Mouse (Mus musculus) stomach, embryonic 15.5 days (tissue): Measurements from ENCODE around the gene Phkb. TPM values are rescaled to one million over a fixed set of nuclear protein-coding genes. Genes with fewer than 3 reads are reported as not detected.

Source experiments
- ATAC-seq: fragments of 200-750 bp; cut with Nextera tagmentation; 2 replicates; pipeline ENCODE4 v1.8.0; 2017; ENCODE audit warnings: low read depth, moderate number of reproducible peaks, moderate TSS enrichment; ENCODE audit not compliant: insufficient read depth, low FRiP score
- H3K27ac ChIP-seq: fragments of 300-500 bp; sonication (generic); 2 replicates; pipeline ENCODE4 v1.5.1; 2015; ENCODE audit warnings: mild to moderate bottlenecking, inconsistent platforms
- H3K27me3 ChIP-seq: fragments of 300-500 bp; sonication (generic); replicated peaks from 2 replicates; pipeline ENCODE4 v1.6.1; 2015; ENCODE audit warnings: inconsistent platforms
- H3K36me3 ChIP-seq: fragments of 300-500 bp; sonication (generic); 2 replicates; pipeline ENCODE4 v1.6.1; 2015; ENCODE audit warnings: inconsistent platforms
- H3K4me1 ChIP-seq: fragments of 300-500 bp; sonication (generic); 2 replicates; pipeline ENCODE4 v1.6.1; 2015; ENCODE audit warnings: inconsistent platforms
- H3K4me2 ChIP-seq: fragments of 300-500 bp; sonication (generic); 2 replicates; pipeline ENCODE4 v1.6.1; 2015; ENCODE audit warnings: mild to moderate bottlenecking, inconsistent platforms
- H3K4me3 ChIP-seq: fragments of 300-500 bp; sonication (generic); replicated peaks from 2 replicates; pipeline ENCODE4 v1.5.1; 2015; ENCODE audit warnings: inconsistent platforms
- H3K9ac ChIP-seq: fragments of 300-500 bp; sonication (generic); 2 replicates; pipeline ENCODE4 v1.6.1; 2015; ENCODE audit warnings: inconsistent platforms
- H3K9me3 ChIP-seq: fragments of 300-500 bp; sonication (generic); 2 replicates; pipeline ENCODE4 v1.6.1; 2016; ENCODE audit warnings: inconsistent platforms
- WGBS: fragments of 180-500 bp; shearing (Covaris S2); methylation state at CpG from one replicate; pipeline ENCODE4 v1.1.7; 2015; 5-methylcytosine and 5-hydroxymethylcytosine counted together
- polyA plus RNA-seq: library from polyadenylated mRNA; unstranded; fragments of >200 nt; fragmentation: Nextera tagmentation; extraction: Ambion mirVana; gene quantifications from 2 replicates; pipeline ENCODE4 v1.2.1, GENCODE M21; 2015

Gene Phkb
- polyA plus RNA-seq, 1 experiment from 2014 or later: 40.8 TPM

- H3K4me2 ChIP-seq: no peak overlapping the region
- WGBS: 29% methylated on average over 2 of the region's 2 CpGs
- no peak overlapping the region for H3K27ac ChIP-seq
- no peak overlapping the region for H3K9ac ChIP-seq
- H3K4me1 ChIP-seq: no peaks in the 10 kb centered on the region
- no peak for ATAC-seq
- no peaks in the 10 kb centered on the region for H3K9me3 ChIP-seq
- no peaks in the 10 kb centered on the region for H3K27me3 ChIP-seq
- H3K4me3 ChIP-seq: no peak overlapping the region
- 0 out of 2 replicates have a peak, but pooled peaks cover 5% of the 10 kb centered on the region for H3K36me3 ChIP-seq
Measured at GRCm38 (mm10) chr8:86042049-86042448, 201.3 kb downstream of the Phkb start.

- no peaks in the 10 kb centered on the region for H3K36me3 ChIP-seq
- no peak overlapping the region for H3K9ac ChIP-seq
- H3K27ac ChIP-seq: no peak overlapping the region
- no peaks in the 10 kb centered on the region for H3K27me3 ChIP-seq
- ATAC-seq: no peak
- H3K9me3 ChIP-seq: no peaks in the 10 kb centered on the region
- 77% methylated on average over 3 of the region's 3 CpGs for WGBS
- H3K4me2 ChIP-seq: no peak overlapping the region
- no peaks in the 10 kb centered on the region for H3K4me1 ChIP-seq
- H3K4me3 ChIP-seq: no peak overlapping the region
Measured at GRCm38 (mm10) chr8:86050882-86051281, 210.1 kb downstream of the Phkb start.

- Histone ChIP-seq H3K4me2 (no peak overlapping the region), H3K27me3 (no peaks in the 10 kb centered on the region), H3K36me3 (no peaks in the 10 kb centered on the region; the same call in 1 of the 2 replicates), H3K4me1 (no peaks in the 10 kb centered on the region), H3K9me3 (no peaks in the 10 kb centered on the region), H3K9ac (no peak overlapping the region), H3K4me3 (no peak overlapping the region), H3K27ac (no peak overlapping the region)
- ATAC-seq: no peak
- 82% methylated on average over 4 of the region's 4 CpGs for WGBS
Measured at GRCm38 (mm10) chr8:86052003-86052402, 211.2 kb downstream of the Phkb start.

- Histone ChIP-seq H3K4me1 (no peaks in the 10 kb centered on the region), H3K9ac (no peak overlapping the region), H3K36me3 (peaks cover 9% of the 10 kb centered on the region; the same call in 1 of the 2 replicates), H3K9me3 (no peaks in the 10 kb centered on the region), H3K27ac (no peak overlapping the region), H3K4me2 (no peak overlapping the region), H3K4me3 (no peak overlapping the region), H3K27me3 (no peaks in the 10 kb centered on the region)
- WGBS: 76% methylated on average over 5 of the region's 5 CpGs
- no peak for ATAC-seq
Measured at GRCm38 (mm10) chr8:86058618-86059017, 217.9 kb downstream of the Phkb start.

- no peaks in the 10 kb centered on the region for H3K9me3 ChIP-seq
- H3K9ac ChIP-seq: no peak overlapping the region
- no peaks in the 10 kb centered on the region for H3K4me1 ChIP-seq
- H3K4me3 ChIP-seq: no peak overlapping the region
- no peak for ATAC-seq
- 68% methylated on average over 5 of the region's 5 CpGs for WGBS
- no peak overlapping the region for H3K4me2 ChIP-seq
- peaks cover 9% of the 10 kb centered on the region; the same call in 1 of the 2 replicates for H3K36me3 ChIP-seq
- no peaks in the 10 kb centered on the region for H3K27me3 ChIP-seq
- H3K27ac ChIP-seq: no peak overlapping the region
Measured at GRCm38 (mm10) chr8:86059130-86059529, 218.4 kb downstream of the Phkb start.

GRCm38 (mm10) chr8:86063411-86063810, 222.7 kb downstream of the Phkb start:
- no peak for ATAC-seq

GRCm38 (mm10) chr8:86079433-86079832, 238.7 kb downstream of the Phkb start:
- Histone ChIP-seq H3K36me3 (no peaks in the 10 kb centered on the region), H3K27me3 (no peaks in the 10 kb centered on the region), H3K27ac (no peak overlapping the region), H3K9me3 (no peaks in the 10 kb centered on the region), H3K9ac (no peak overlapping the region), H3K4me3 (no peak overlapping the region), H3K4me1 (no peaks in the 10 kb centered on the region), H3K4me2 (no peak overlapping the region)
- WGBS: 83% methylated on average over 1 of the region's 1 CpGs
- no peak for ATAC-seq

More at GRCm38 (mm10) chr8:86063411-86063810, 222.7 kb downstream of the Phkb start:
- H3K36me3 ChIP-seq: no peaks in the 10 kb centered on the region
- no peak overlapping the region for H3K4me3 ChIP-seq
- H3K9ac ChIP-seq: no peak overlapping the region
- no peak overlapping the region for H3K27ac ChIP-seq
- no peak overlapping the region for H3K4me2 ChIP-seq
- no peaks in the 10 kb centered on the region for H3K9me3 ChIP-seq
- 96% methylated on average over 2 of the region's 2 CpGs for WGBS
- H3K27me3 ChIP-seq: no peaks in the 10 kb centered on the region
- no peaks in the 10 kb centered on the region for H3K4me1 ChIP-seq

- Histone ChIP-seq H3K9ac (no peak overlapping the region), H3K27me3 (no peaks in the 10 kb centered on the region), H3K9me3 (no peaks in the 10 kb centered on the region), H3K4me1 (no peaks in the 10 kb centered on the region), H3K4me3 (no peak overlapping the region), H3K27ac (no peak overlapping the region), H3K4me2 (no peak overlapping the region), H3K36me3 (no peaks in the 10 kb centered on the region)
- WGBS: 64% methylated on average over 4 of the region's 4 CpGs
- no peak for ATAC-seq
Measured at GRCm38 (mm10) chr8:86083346-86083745, 242.6 kb downstream of the Phkb start.

- no peak for ATAC-seq
- Histone ChIP-seq H3K4me3 (no peak overlapping the region), H3K9me3 (no peaks in the 10 kb centered on the region), H3K4me1 (no peaks in the 10 kb centered on the region), H3K36me3 (no peaks in the 10 kb centered on the region), H3K27me3 (no peaks in the 10 kb centered on the region), H3K9ac (no peak overlapping the region), H3K27ac (no peak overlapping the region), H3K4me2 (no peak overlapping the region)
- WGBS: 80% methylated on average over 2 of the region's 2 CpGs
Measured at GRCm38 (mm10) chr8:86086791-86087190, 246.0 kb downstream of the Phkb start.

GRCm38 (mm10) chr8:86087468-86087867, 246.7 kb downstream of the Phkb start:
- H3K9ac ChIP-seq: no peak overlapping the region
- H3K4me2 ChIP-seq: no peak overlapping the region
- no peaks in the 10 kb centered on the region for H3K9me3 ChIP-seq
- H3K27me3 ChIP-seq: no peaks in the 10 kb centered on the region
- ATAC-seq: no peak
- H3K27ac ChIP-seq: no peak overlapping the region
- H3K4me1 ChIP-seq: no peaks in the 10 kb centered on the region
- no peak overlapping the region for H3K4me3 ChIP-seq
- H3K36me3 ChIP-seq: no peaks in the 10 kb centered on the region
- 77% methylated on average over 1 of the region's 1 CpGs for WGBS

- no peaks in the 10 kb centered on the region for H3K36me3 ChIP-seq
- ATAC-seq: no peak
- H3K27me3 ChIP-seq: no peaks in the 10 kb centered on the region
- H3K4me2 ChIP-seq: no peak overlapping the region
- no peaks in the 10 kb centered on the region for H3K9me3 ChIP-seq
- H3K9ac ChIP-seq: no peak overlapping the region
- no peaks in the 10 kb centered on the region for H3K4me1 ChIP-seq
- 83% methylated on average over 10 of the region's 10 CpGs for WGBS
- no peak overlapping the region for H3K4me3 ChIP-seq
- H3K27ac ChIP-seq: no peak overlapping the region
Measured at GRCm38 (mm10) chr8:86090666-86091065, 249.9 kb downstream of the Phkb start.
